Mouse (Mus musculus) bone marrow macrophage, adult 2 months (primary cell): Measurements from ENCODE around the gene Ccdc117. TPM values are rescaled to one million over a fixed set of nuclear protein-coding genes. Genes with fewer than 3 reads are reported as not detected.
A peak's percentile ranks its signal among the peaks of the same experiment; 100 is the strongest.
"Not testable (repeated sequence)": the region's sequence is repeated elsewhere in the genome, so short reads cannot be mapped to it uniquely, and the experiment has no call there.

Experiments used
- H3K27ac ChIP-seq: 2 replicates; pipeline ENCODE4 v1.5.1; 2012; ENCODE audit warnings: low read depth, low read length; ENCODE audit not compliant: insufficient read depth
- H3K4me1 ChIP-seq: 2 replicates; pipeline ENCODE4 v1.6.1; 2012; ENCODE audit warnings: low read length; ENCODE audit not compliant: control insufficient read depth, insufficient read depth
- H3K4me3 ChIP-seq: 2 replicates; pipeline ENCODE4 v1.5.1; 2012; ENCODE audit warnings: mild to moderate bottlenecking, low read length, moderate library complexity; ENCODE audit not compliant: insufficient read depth
- CTCF ChIP-seq: IDR thresholded peaks from 2 replicates; pipeline ENCODE4 v1.5.1; 2012; ENCODE audit warnings: low read depth, mild to moderate bottlenecking, low read length, moderate library complexity
- POLR2A ChIP-seq: IDR thresholded peaks from 2 replicates; pipeline ENCODE4 v1.6.1; 2012; ENCODE audit warnings: mild to moderate bottlenecking, low read depth, low read length, borderline replicate concordance
- polyA plus RNA-seq: library from polyadenylated mRNA; stranded (reverse); fragments of >200 nt; gene quantifications from 2 replicates; pipeline ENCODE4 v1.2.4, GENCODE M21; 2012; ENCODE audit not compliant: missing spikeins, insufficient read depth, insufficient read length

Gene Ccdc117
- polyA plus RNA-seq, 1 experiment, result 13.6 TPM

DNA sequence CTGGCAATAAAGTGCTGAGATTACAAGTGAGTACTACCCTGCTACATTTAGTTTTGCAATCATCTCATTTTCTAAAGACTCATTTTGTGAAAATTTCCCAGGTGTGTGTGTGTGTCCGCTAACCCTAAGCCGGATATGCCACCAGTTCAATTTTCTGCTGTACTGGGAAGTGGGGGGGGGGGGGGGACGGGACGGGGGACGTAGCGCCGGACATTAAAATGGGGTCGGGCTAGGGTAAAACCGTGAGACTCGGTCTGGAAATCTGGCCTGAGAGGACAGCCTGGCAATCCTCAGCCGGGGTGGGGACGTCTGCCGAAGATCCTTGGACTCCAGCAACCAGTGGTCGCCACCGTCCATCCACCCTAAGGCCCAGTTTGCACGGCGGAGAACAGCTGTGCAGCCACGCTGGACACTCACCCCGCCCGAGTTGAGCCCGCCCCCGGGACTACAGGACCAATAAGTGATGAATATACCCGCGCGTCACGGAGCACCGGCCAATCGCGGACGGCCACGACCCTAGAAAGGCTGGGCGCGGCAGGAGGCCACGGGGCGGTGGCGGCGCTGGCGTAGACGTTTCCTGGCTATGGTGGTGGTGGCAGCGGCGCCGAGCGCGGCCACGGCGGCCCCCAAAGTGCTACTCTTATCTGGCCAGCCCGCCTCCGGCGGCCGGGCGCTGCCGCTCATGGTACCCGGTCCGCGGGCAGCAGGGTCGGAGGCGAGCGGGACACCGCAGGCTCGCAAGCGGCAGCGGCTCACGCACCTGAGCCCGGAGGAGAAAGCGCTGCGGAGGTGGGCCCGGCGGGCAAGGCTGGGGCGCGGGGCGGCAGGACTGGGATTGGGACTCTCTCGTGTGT is 21.3 kb downstream of the Ccdc117 start, which contains the start of gene Xbp1:
Gene Xbp1, plus strand, starts transcription at position 248 of the 854 bp plus-strand sequence.
- peaks cover 23% of the 10 kb centered on the region for H3K4me1 ChIP-seq
- TF ChIP-seq CTCF (no peak), POLR2A (0 out of 2 replicates have a peak, but pooled peaks have one; percentile 45)
- peak within 1 kb of the TSS; percentile 93 for H3K27ac ChIP-seq
- H3K4me3 ChIP-seq, result peak within 1 kb of the TSS; percentile 97

DNA sequence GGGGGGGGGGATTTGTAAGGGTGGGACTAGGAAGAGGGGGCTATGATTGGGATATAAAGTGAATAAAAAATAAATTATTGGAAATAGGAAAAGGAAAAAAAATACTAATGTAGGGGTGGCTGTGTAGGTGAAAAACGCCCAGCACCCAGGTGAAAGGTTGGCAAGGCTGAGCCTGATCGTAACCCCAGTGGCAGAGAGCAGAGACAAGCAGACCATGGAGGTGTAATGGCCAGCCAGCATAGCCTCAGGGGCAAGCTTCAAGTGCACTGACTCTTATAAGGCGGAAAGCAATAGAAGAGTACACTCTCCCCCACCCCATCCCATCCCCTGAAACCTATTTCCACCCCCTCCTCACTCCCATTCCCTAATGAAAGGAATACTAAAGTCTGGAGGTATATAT is 22.3 kb downstream of the Ccdc117 start:
- H3K4me3 ChIP-seq, result no peak overlapping the region
- H3K27ac ChIP-seq, result no peak overlapping the region
- peaks cover 22% of the 10 kb centered on the region for H3K4me1 ChIP-seq
- TF ChIP-seq POLR2A (no peak), CTCF (no peak)

DNA sequence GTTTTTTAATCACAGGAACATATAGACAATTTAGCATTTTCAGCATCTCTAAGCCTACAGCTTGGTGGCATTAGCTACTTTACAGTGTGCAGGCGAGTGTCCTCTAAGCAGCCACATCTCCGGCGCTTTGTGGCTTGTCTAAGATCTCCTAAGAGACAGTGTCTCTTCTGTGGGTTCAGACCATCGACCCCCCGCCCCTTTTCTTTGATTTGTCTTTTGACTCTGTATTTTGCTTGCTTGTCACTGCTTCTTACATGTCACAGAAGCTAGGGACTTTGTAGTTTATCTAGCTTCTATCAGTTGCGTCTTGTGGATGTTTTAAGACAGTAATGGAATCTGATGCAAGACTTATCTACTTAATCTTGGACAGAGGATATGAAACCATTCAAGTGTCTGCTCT is 24.6 kb downstream of the Ccdc117 start:
- H3K4me1 ChIP-seq, result peaks cover 12% of the 10 kb centered on the region
- no peak overlapping the region for H3K4me3 ChIP-seq
- H3K27ac ChIP-seq, result no peak overlapping the region
- TF ChIP-seq CTCF, result no peak
- no peak for TF ChIP-seq POLR2A

DNA sequence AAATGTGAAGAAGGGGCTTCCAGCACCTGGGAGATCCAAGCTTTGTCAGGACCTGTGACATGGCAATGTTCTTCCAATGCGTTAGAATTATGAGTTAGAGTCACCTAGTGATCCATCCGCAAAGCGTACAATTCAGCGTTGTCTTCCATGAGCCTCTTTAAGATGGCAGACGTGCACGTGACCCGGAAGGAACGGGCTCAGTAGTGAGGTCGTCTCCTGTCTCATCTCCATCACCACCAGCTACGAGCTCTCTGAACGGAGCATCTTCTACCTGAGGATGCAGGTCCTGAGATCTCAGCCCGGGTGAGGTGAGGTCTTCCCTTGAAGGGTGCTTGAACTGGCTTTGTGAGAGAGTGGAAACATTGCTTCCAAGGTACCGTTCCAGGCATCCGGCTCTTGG is 25.4 kb downstream of the Ccdc117 start:
- TF ChIP-seq POLR2A (no peak), CTCF (no peak)
- Histone ChIP-seq H3K4me3 (no peak overlapping the region), H3K4me1 (peaks cover 15% of the 10 kb centered on the region), H3K27ac (no peak overlapping the region)

DNA sequence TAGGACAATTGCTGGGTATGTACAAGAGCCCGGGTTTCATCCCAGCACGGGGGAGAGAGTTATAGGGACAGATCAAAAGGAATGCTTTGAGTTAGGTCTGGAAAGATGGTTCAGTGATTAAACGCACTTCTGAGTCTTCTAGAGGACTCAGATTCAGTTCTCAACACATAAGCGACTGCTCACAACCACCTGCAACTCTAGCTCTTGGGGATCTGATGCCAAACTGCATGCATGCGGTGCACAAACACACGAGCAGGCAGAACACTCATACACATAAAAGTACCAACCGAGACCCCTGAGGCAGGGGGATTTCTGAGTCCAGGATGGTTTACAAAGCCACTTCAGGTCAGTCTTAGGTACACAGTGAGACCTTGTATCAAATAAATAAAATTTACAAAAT is 25.8 kb downstream of the Ccdc117 start:
- TF ChIP-seq CTCF (no peak), POLR2A (no peak)
- no peak overlapping the region for H3K27ac ChIP-seq
- peaks cover 20% of the 10 kb centered on the region for H3K4me1 ChIP-seq

DNA sequence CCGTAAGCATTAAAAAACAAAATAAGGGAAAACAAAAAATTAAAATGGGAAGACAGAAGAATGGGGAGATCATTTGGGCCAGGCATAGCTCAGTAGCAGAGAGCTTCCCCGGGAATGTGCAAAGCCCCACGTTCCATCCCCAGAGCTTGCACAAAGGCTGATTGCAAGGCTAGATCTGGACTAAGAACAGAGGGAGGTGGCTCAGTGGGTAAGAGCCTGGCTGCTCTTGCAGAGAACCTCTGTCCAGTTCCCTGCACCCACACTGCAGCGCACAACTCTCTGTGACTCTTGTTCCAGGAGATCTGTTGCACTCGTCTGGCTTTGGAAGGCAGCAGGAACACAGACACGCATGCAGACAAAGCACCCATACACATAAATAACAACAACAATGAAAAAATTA is 26.3 kb downstream of the Ccdc117 start:
- peaks cover 25% of the 10 kb centered on the region for H3K4me1 ChIP-seq
- TF ChIP-seq POLR2A (no peak), CTCF (no peak)
- no peak overlapping the region for H3K4me3 ChIP-seq
- H3K27ac ChIP-seq, result no peak overlapping the region

More for the DNA sequence above, 25.8 kb downstream of the Ccdc117 start:
- no peak overlapping the region for H3K4me3 ChIP-seq

DNA sequence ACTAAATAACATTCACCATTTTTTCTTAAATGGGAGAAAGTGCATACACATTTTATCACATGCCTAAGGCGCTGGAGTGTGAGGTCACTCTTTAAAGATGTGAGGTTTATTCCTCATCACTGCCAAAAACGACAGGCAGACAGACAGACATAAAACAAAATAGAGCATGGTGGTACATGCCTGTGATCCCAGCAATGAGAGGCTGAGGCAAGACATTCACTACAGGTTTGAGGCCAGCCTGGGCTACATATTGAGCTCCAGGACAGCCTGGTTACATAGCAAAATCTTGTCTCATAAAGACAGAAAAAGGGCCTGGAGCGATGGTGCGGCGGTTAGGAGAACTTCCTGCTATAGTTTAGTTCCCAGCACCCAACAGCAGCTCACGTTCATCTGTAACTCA is 26.8 kb downstream of the Ccdc117 start:
- Histone ChIP-seq H3K27ac (no peak overlapping the region), H3K4me3 (no peak overlapping the region), H3K4me1 (peaks cover 27% of the 10 kb centered on the region)
- TF ChIP-seq POLR2A (no peak), CTCF (no peak)

DNA sequence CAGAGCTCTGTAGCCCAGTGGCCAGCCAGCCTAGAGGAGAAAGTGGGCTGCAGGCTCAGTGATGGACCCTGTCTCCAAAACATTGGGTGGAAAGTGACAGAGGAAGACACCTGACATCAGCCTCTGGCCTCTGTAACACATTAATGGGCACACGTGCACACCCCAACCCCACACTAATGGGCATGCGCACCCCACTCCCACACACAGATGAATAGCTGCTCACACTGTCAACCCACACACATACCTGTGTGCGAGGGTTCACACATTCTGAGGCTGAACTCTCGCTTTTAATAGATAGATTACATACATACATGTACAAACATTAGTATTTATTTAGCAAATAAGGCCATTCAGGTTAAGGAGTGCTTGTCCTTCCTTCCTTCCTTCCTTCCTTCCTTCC is 27.9 kb downstream of the Ccdc117 start:
- TF ChIP-seq CTCF, result no peak
- Histone ChIP-seq H3K4me3 (no peak overlapping the region), H3K4me1 (peaks cover 35% of the 10 kb centered on the region), H3K27ac (no peak overlapping the region)

DNA sequence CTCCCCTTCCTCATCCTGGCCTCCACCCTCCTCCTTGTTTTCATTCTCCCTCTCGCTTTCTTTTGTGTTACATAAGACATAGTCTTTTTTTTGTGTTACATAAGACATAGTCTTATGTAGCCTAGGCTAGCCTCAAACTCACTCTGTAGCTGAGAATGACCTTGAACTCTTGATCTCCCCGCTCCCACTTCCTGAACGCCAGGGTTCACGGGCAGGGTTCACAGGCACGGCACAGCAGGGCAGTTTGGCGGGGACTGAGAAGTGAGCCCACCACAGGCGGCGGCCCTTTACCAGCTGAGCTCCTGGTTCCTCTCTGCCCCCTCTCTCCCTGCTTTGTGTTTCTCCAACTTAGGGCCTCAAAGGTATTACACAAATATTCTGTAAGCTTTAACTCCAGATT is 29.0 kb downstream of the Ccdc117 start:
- TF ChIP-seq CTCF (no peak), POLR2A (no peak)
- Histone ChIP-seq H3K4me1 (peaks cover 38% of the 10 kb centered on the region), H3K27ac (peak overlapping the region; percentile 97), H3K4me3 (no peak overlapping the region)

DNA sequence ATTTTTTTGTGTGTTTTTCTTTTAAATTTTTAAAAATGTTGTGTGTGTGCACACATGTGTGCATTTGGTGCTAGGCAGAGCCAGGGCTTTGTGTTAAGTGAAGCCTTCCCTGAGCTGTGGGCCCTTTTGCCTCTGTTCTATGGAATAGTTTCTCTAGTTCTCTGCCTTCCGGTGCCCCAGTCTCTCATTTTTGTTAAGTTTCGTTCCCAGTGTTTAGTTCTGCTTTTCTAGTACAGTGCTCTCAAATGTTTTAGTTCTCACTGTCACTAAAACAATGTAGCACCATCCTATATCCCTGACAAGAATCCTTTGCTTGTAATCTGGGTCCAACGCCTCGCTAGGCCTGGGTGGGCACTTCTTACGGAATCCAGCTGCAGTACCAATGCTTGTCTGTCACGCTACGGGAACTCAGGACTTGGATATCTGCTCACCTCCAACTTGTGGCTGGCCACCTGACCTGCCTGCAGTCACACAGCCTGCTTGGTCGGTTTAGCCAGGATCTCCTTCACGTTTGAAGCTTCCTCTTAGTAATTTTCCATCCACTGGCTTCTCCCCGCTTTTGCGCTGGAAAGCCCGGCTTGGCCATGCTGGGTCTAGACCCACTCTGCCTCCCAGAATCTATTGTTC is 29.8 kb downstream of the Ccdc117 start:
- Histone ChIP-seq H3K4me3 (peak overlapping the region; percentile 11; the same call in 1 of the 2 replicates), H3K4me1 (peaks cover 38% of the 10 kb centered on the region), H3K27ac (peak overlapping the region; percentile 97)
- TF ChIP-seq POLR2A, result no peak

DNA sequence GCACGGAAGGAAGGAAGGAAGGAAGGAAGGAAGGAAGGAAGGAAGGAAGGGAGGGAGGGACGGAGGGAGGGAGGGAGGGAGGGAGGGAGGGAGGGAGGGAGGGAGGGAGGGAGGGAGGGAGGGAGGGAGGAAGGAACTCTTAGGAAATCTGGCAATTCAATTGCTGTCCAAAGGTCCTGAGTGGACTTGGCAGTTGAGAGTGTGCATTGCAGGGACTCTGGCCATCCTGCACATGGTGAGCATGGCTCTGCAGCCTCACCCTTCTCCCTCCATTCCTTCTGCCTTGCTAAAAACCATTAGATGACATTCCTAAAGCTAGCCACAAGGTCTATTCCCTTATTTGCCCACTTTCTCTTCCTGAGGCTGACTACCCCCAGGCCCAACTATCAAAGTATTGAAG is 31.3 kb downstream of the Ccdc117 start:
- H3K27ac ChIP-seq, result peak overlapping the region; percentile 97

More for the DNA sequence above, 31.3 kb downstream of the Ccdc117 start:
- peaks cover 42% of the 10 kb centered on the region for H3K4me1 ChIP-seq
- H3K4me3 ChIP-seq, result not testable (repeated sequence)
